Mouse (Mus musculus): ENCODE measurements around the gene Dst.

Gene Dst

GRCm38 (mm10) chr1:34128796-34129195 lies 220.8 kb downstream of the Dst start:
- CTCF ChIA-PET = no interaction called here

GRCm38 (mm10) chr1:34129691-34130090 lies 221.7 kb downstream of the Dst start:
- CTCF ChIA-PET = no interaction called here

GRCm38 (mm10) chr1:34130804-34131203 lies 222.8 kb downstream of the Dst start:
- CTCF ChIA-PET = no interaction called here

GRCm38 (mm10) chr1:34132875-34133274 lies 224.8 kb downstream of the Dst start:
- CTCF ChIA-PET = no interaction called here

DNA sequence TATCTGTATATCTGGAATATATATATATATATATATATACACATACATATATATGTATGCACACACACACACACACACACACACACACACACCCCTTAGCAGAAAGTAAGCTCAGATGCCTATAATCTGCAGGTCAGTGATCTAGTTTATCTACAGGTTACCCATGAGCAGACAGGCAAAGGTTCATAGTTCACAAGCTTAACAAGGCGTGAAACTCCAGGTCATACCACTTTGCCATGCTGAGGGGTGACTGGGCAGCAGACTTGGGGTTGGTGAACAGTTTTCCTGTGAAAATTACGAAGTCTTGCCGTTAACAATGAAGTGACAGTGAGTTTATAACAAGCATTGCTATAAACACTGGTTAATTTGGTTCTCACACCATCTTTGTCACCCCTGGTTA lies 227.5 kb downstream of the Dst start:
- CTCF ChIA-PET = no interaction called here

- CTCF ChIA-PET = no interaction called here
Measured at GRCm38 (mm10) chr1:34139191-34139853, 231.3 kb downstream of the Dst start.

DNA sequence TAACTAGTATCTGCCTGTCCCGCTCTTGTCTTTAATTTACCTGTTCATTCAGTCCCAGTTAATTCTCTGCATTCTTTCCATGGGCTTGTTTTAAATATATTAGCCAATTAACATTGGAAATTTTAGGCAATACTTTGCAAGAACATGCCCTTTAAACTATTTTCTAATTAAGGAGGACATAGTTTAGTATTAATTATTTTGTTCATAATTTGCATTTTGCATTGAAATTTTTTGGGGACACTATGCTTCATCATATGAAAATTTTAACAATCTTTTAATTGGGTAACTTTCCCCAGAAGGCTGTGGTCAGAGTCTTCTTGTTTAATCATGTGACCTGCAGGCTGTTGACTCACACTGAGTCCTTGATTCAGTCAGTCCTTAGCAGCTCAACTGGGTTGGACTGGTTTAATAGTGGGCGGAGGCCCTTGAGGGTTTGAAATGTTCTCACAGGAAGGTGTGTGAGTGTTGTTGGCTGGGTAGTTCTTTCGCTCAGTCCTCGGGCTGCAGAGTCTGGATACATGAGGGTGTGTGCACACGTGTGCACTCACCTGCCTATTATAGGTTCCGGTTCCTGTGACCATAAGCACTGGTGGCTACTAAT lies 231.9 kb downstream of the Dst start:
- CTCF ChIA-PET = no interaction called here

DNA sequence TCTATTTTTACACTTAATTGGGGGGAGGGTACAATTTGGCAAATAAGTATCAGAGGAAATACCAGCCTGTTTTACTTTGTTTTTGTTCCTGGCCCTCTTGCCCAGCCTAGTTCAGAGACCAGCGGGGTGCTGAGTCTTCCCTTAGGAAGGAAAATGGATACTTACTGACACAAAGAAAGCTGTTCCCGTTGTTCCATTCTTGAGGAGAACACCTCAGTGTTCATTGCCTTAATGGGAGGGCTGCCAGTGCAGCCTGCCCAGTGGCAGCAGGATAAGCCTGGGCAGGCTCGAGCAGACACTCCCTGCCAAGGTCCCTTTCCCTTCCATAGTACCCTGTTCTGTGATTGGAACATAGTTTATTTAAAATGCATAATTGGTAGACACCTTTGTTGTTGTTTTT lies 232.7 kb downstream of the Dst start:
- CTCF ChIA-PET = no interaction called here

DNA sequence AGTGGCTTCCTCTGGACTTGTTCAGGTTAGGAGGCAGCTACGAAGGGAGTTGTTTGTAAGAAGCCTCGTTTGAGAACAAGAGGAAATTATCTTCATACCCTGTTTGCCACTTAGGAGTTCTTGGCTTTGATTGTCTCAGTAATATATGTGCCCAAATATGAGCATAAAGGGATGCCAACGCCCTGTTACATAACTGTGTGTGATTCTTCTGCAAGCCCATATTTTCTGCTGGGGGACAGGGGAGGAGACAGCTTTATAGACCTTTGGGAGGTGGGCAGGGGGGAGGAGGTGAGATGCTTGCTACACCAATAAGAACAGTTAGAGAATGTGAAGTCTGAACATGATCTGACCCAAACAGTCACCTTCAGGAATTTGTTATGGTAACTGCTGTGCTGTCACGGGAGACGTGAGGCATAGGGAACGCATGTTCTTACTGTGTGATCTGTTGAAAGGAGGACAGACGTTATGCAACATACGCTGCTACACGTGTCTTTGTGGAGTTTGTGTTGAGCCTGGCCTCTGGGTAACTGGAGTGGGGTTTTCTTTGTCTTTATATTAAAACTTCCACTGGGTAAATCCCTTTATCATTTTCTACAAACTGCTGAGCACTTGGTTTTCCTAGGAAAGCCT lies 235.0 kb downstream of the Dst start:
- CTCF ChIA-PET = no interaction called here

- CTCF ChIA-PET = no interaction called here
Measured at GRCm38 (mm10) chr1:34144826-34145225, 236.8 kb downstream of the Dst start.

DNA sequence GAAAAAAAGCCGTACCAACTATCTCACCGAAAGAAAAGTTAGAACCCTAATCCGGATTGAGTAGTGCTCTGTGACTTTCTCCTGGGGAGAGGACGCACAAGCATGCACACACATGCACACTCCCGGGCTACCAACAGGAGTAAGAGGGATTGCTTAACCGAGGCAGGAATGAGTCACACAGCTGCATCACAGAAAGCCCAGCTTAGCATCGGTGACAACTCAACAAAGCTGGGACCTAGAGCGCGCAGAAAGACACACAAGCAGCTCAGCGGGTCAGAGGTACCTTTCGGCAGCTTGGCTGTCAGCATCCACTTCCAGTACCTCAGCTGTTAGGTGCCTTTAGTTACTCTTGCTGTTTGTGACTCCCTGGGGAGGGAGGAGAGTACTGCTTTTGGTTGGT lies 240.0 kb downstream of the Dst start:
- CTCF ChIA-PET = no interaction called here

GRCm38 (mm10) chr1:34150416-34151093 lies 242.5 kb downstream of the Dst start:
- CTCF ChIA-PET = no interaction called here

- CTCF ChIA-PET = no interaction called here
Measured at GRCm38 (mm10) chr1:34152683-34153082, 244.7 kb downstream of the Dst start.

DNA sequence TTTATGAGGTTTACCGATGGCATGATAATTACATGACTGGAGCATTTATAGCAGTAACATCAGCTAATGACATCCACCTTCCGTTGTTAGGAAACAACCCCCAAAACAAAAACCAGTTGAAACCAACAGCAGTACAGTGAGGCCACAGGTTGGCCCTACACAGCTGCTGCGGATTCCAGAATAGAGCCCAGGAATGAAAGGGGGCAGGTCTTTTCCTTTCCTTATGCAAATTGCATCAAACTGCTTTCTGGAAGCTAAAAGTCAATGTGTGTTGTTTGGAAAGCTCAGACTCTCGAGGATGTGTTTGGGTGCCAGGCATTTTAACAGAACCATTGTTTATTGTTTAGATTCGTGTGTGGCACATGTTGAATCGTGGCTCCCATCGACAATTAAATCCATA lies 248.0 kb downstream of the Dst start:
- CTCF ChIA-PET = no interaction called here

- CTCF ChIA-PET = no interaction called here
Measured at GRCm38 (mm10) chr1:34157702-34158101, 249.7 kb downstream of the Dst start.

- CTCF ChIA-PET = no interaction called here
Measured at GRCm38 (mm10) chr1:34158822-34159221, 250.8 kb downstream of the Dst start.

DNA sequence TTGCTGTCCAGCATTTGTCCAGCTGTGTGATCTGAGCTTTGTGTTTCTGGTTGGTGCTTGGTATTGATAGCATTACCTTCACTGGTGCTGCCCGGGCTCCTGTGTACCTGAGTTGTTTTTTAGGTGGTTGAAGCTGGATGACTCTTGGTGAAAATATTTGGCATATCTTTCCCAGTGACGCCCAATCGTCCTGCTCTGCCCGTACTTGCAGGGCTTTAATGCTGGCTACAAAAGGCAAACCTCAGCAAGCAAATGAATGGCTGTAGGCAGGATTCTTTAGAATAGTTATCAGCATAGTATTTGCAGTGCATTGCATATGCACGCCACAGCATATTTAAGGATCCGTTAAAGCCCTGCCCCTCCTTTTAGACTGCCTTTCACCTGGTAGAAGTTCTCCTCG lies 251.9 kb downstream of the Dst start:
- CTCF ChIA-PET = no interaction called here

DNA sequence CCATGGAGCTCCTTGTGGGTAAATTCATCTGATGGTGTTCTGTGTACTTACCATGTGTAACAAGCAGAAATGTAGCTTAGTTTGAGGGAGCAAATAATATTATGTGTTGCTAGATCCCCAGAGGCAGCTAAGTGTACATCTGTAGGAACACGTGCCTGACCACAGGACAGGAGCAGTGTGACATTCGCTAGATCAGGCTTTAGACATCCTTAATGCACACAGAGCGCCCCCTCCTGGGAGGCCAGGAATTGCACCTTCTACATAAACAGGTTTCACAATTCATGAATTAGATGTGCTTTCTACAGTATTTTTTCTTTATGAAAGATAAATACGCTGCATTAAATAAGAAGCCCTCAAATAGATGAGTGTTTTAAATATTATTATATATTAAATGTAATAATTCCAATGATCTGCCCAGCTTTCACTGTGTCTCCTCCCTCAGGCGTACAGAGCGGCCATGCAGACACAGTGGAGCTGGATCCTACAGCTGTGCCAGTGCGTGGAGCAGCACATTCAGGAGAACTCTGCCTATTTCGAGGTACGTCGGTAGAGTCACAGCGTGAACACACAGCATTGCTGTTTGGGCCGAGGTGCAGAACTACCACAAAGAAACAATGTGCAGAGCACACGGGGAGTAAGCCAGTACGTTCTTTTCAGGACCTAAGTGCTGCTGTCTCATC lies 256.7 kb downstream of the Dst start:
- CTCF ChIA-PET = no interaction called here

- CTCF ChIA-PET = no interaction called here
Measured at GRCm38 (mm10) chr1:34165926-34166325, 257.9 kb downstream of the Dst start.

DNA sequence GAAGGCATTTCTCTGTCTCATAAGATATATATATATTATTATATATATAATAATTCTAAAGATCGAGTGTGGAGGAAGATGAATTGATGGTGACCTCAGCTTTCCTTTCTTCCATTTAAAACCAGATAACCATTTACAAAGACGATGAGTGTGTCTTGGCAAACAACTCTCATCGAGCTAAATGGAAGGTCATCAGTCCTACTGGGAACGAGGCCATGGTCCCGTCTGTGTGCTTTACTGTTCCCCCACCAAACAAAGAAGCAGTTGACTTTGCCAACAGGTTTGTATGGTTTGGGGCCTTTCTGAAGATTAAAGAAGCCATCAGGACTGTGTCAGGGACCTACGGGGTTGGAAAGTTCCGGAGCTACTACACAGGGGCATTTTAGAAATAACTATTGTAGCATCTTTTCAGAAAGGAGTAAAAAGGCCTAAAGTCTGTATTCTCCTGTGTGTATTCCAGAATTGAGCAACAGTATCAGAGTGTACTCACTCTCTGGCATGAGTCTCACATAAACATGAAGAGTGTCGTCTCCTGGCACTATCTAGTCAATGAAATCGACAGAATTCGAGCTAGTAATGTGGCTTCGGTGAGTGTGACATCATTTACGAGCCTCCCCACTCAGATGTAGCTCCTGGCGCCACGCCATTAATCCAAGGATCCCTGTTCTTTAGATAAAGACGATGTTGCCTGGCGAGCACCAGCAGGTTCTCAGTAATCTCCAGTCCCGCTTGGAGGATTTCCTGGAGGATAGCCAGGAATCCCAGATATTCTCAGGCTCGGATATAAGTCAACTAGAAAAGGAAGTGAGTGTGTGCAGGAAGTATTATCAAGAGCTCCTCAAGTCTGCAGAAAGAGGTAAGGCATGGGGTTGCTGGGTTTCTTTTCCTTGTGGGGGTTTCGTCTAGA lies 259.4 kb downstream of the Dst start:
- CTCF ChIA-PET = no interaction called here

DNA sequence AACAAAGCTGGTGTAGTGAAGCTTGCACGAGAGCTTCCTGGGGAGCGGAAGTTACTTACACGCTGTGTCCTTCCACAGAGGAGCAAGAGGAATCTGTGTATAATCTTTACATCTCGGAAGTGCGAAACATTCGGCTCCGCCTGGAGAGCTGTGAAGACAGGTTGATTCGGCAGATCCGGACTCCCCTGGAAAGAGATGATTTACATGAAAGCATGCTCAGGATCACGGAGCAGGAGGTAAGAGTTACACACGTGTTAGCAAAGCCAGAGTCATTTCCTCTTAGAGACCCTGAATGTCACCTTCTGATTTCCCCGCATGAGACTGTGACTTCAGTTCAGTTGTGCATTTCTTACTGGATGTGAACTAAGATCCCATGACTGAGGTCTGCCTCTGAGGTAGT lies 261.1 kb downstream of the Dst start:
- CTCF ChIA-PET = no interaction called here

DNA sequence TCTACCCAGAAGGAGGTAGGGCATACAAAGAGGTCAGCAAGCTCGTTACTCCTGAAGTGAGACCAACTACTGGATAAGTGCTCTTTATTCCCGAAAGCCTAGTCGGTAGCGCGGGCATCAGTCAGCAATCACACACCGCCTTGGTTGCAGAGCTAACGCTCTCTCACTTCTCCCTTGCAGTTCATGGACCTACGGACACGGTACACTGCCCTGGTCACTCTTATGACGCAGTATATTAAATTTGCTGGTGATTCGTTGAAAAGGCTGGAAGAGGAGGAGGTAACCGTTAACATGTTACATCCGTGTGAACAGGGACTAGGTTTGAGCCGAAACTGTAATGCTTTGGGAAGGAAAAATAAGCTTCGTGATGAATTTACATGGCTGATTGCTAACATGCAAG lies 266.5 kb downstream of the Dst start:
- CTCF ChIA-PET = no interaction called here

All from spleen, embryonic (tissue).